Mouse (Mus musculus): ENCODE measurements around the gene Atad2b. TPM values are rescaled to one million over a fixed set of nuclear protein-coding genes. Genes with fewer than 3 reads are reported as not detected.
"Not testable (repeated sequence)": the region's sequence is repeated elsewhere in the genome, so short reads cannot be mapped to it uniquely, and the experiment has no call there.

Atad2b gene
- polyA plus RNA-seq, 1 experiment from 2014 or later = 19.6 TPM

DNA sequence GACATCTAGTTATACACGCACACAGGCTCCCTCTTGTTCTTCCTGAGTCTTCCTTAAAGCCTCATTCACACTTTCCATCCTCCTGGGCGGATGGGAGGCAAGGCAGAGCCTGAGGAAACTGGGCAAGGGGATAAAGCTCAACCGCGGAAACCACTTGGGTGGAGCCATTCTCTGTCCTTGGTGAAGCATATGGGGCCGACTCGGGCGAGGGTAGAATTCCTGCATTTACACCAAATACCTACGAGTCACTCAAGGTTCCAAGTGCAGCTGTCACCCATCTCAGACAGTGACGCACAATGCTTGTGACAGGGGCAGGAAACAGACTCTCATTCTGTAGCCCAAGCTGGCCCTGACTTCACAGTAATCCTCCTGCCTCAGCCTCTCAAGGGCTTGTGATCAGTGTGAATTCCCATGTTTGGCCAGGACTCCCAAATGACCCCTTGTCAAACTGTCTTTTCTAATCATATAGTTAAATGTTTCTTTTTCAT lies 38.8 kb upstream of the Atad2b start:
- no peaks in the 10 kb centered on the region for H3K27me3 ChIP-seq (ENCODE audit: control insufficient read depth, insufficient read depth, low read length)
- no peak overlapping the region for H3K4me3 ChIP-seq (ENCODE audit: low read depth, low read length)
- peaks cover 4% of the 10 kb centered on the region for H3K4me1 ChIP-seq (ENCODE audit: control insufficient read depth, insufficient read depth, low read length)
- no peak overlapping the region for H3K9ac ChIP-seq (ENCODE audit: low read length)
- ATAC-seq (ENCODE audit: insufficient number of reproducible peaks, low FRiP score, low TSS enrichment, low read depth) (no peak), DNase-seq (ENCODE audit: low spot score) (no peak)
- H3K4me2 ChIP-seq (ENCODE audit: low read depth, severe bottlenecking) = no peak overlapping the region
- 79% methylated on average over 9 of the region's 9 CpGs for WGBS
- H3K27ac ChIP-seq (replicated peaks; ENCODE audit: low read depth, low read length) = no peak overlapping the region
- H3K9me3 ChIP-seq (ENCODE audit: control insufficient read depth, low read length) = no peaks in the 10 kb centered on the region
- peaks cover 2% of the 10 kb centered on the region; the same call in 1 of the 2 replicates for H3K36me3 ChIP-seq (ENCODE audit: control insufficient read depth, insufficient read depth, low read length)

DNA sequence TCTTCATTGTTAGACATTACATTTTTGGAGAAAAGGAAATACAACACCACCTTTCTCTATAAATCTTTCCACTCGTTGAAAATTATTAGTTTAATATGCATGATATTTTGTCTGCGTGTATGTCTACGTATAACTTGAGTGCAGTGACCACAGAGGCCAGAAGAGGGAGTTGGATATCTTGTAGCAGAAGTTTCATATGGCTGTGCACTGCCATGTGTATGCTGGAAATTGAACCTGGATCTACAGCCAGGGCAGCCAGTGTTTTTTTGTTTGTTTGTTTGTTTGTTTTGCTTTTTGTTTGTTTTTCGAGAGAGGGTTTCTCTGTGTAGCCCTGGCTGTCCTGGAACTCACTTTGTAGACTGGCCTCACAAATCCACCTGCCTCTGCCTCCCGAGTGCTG lies 38.1 kb upstream of the Atad2b start:
- H3K4me2 ChIP-seq (ENCODE audit: low read depth, severe bottlenecking) = no peak overlapping the region
- no peak for DNase-seq (ENCODE audit: low spot score)
- no peaks in the 10 kb centered on the region for H3K9me3 ChIP-seq (ENCODE audit: control insufficient read depth, low read length)
- H3K4me3 ChIP-seq (ENCODE audit: low read depth, low read length) = no peak overlapping the region
- peaks cover 2% of the 10 kb centered on the region; the same call in 1 of the 2 replicates for H3K36me3 ChIP-seq (ENCODE audit: control insufficient read depth, insufficient read depth, low read length)
- WGBS = 95% methylated on average over 5 of the region's 5 CpGs
- H3K27me3 ChIP-seq (ENCODE audit: control insufficient read depth, insufficient read depth, low read length) = no peaks in the 10 kb centered on the region
- H3K9ac ChIP-seq (ENCODE audit: low read length) = no peak overlapping the region
- peaks cover under 1% of the 10 kb centered on the region; the same call in 1 of the 2 replicates for H3K4me1 ChIP-seq (ENCODE audit: control insufficient read depth, insufficient read depth, low read length)
- no peak for ATAC-seq (ENCODE audit: insufficient number of reproducible peaks, low FRiP score, low TSS enrichment, low read depth)
- no peak overlapping the region for H3K27ac ChIP-seq (replicated peaks; ENCODE audit: low read depth, low read length)

GRCm38 (mm10) chr12:4882086-4882485 lies 35.1 kb upstream of the Atad2b start:
- H3K36me3 ChIP-seq (ENCODE audit: control insufficient read depth, insufficient read depth, low read length) = peaks cover 2% of the 10 kb centered on the region; the same call in 1 of the 2 replicates
- 90% methylated on average over 2 of the region's 2 CpGs for WGBS

GRCm38 (mm10) chr12:4885062-4885461 lies 32.1 kb upstream of the Atad2b start:
- WGBS = 69% methylated on average over 1 of the region's 1 CpGs
- Histone ChIP-seq H3K4me3 (ENCODE audit: low read depth, low read length) (no peak overlapping the region), H3K36me3 (ENCODE audit: control insufficient read depth, insufficient read depth, low read length) (peaks cover 2% of the 10 kb centered on the region; the same call in 1 of the 2 replicates), H3K4me1 (ENCODE audit: control insufficient read depth, insufficient read depth, low read length) (no peaks in the 10 kb centered on the region), H3K9me3 (ENCODE audit: control insufficient read depth, low read length) (no peaks in the 10 kb centered on the region), H3K9ac (ENCODE audit: low read length) (no peak overlapping the region), H3K27ac (replicated peaks; ENCODE audit: low read depth, low read length) (no peak overlapping the region), H3K4me2 (ENCODE audit: low read depth, severe bottlenecking) (no peak overlapping the region), H3K27me3 (ENCODE audit: control insufficient read depth, insufficient read depth, low read length) (no peaks in the 10 kb centered on the region)
- DNase-seq (ENCODE audit: low spot score) (no peak), ATAC-seq (ENCODE audit: insufficient number of reproducible peaks, low FRiP score, low TSS enrichment, low read depth) (no peak)

More at GRCm38 (mm10) chr12:4882086-4882485, 35.1 kb upstream of the Atad2b start:
- no peak overlapping the region for H3K4me3 ChIP-seq (ENCODE audit: low read depth, low read length)
- H3K9me3 ChIP-seq (ENCODE audit: control insufficient read depth, low read length) = no peaks in the 10 kb centered on the region
- no peak overlapping the region for H3K4me2 ChIP-seq (ENCODE audit: low read depth, severe bottlenecking)
- no peak for DNase-seq (ENCODE audit: low spot score)
- no peak overlapping the region for H3K27ac ChIP-seq (replicated peaks; ENCODE audit: low read depth, low read length)
- no peaks in the 10 kb centered on the region for H3K27me3 ChIP-seq (ENCODE audit: control insufficient read depth, insufficient read depth, low read length)
- H3K4me1 ChIP-seq (ENCODE audit: control insufficient read depth, insufficient read depth, low read length) = no peaks in the 10 kb centered on the region
- H3K9ac ChIP-seq (ENCODE audit: low read length) = no peak overlapping the region
- no peak for ATAC-seq (ENCODE audit: insufficient number of reproducible peaks, low FRiP score, low TSS enrichment, low read depth)

DNA sequence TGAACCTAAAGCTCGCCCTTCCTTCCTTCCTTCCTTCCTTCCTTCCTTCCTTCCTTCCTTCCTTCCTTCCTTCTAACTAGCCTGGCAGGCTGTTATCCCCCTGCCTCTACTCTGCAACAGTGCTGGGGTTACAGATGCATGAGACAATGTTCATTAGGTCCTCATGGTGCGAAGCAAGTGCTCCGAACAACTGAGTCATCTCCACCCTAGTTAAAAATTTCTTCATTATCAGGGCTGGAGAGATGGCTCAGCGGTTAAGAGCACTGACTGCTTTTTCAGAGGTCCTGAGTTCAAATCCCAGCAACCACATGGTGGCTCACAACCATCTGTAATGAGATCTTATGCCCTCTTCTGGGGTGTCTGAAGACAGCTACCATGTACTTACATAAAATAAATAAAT lies 30.6 kb upstream of the Atad2b start:
- H3K9ac ChIP-seq (ENCODE audit: low read length); H3K9me3 ChIP-seq (ENCODE audit: control insufficient read depth, low read length); H3K4me1 ChIP-seq (ENCODE audit: control insufficient read depth, insufficient read depth, low read length); H3K27ac ChIP-seq (replicated peaks; ENCODE audit: low read depth, low read length); H3K4me3 ChIP-seq (ENCODE audit: low read depth, low read length); H3K4me2 ChIP-seq (ENCODE audit: low read depth, severe bottlenecking); ATAC-seq (ENCODE audit: insufficient number of reproducible peaks, low FRiP score, low TSS enrichment, low read depth); H3K36me3 ChIP-seq (ENCODE audit: control insufficient read depth, insufficient read depth, low read length); H3K27me3 ChIP-seq (ENCODE audit: control insufficient read depth, insufficient read depth, low read length); DNase-seq (ENCODE audit: low spot score): not testable (repeated sequence)
- 97% methylated on average over 4 of the region's 4 CpGs for WGBS

GRCm38 (mm10) chr12:4888739-4889138 lies 28.4 kb upstream of the Atad2b start:
- H3K9ac ChIP-seq (ENCODE audit: low read length) = no peak overlapping the region
- H3K27me3 ChIP-seq (ENCODE audit: control insufficient read depth, insufficient read depth, low read length) = no peaks in the 10 kb centered on the region
- H3K4me3 ChIP-seq (ENCODE audit: low read depth, low read length) = no peak overlapping the region
- no peaks in the 10 kb centered on the region for H3K4me1 ChIP-seq (ENCODE audit: control insufficient read depth, insufficient read depth, low read length)
- DNase-seq (ENCODE audit: low spot score) (no peak), ATAC-seq (ENCODE audit: insufficient number of reproducible peaks, low FRiP score, low TSS enrichment, low read depth) (no peak)
- peaks cover 2% of the 10 kb centered on the region; the same call in 1 of the 2 replicates for H3K36me3 ChIP-seq (ENCODE audit: control insufficient read depth, insufficient read depth, low read length)
- no peak overlapping the region for H3K4me2 ChIP-seq (ENCODE audit: low read depth, severe bottlenecking)
- H3K9me3 ChIP-seq (ENCODE audit: control insufficient read depth, low read length) = no peaks in the 10 kb centered on the region
- no peak overlapping the region for H3K27ac ChIP-seq (replicated peaks; ENCODE audit: low read depth, low read length)

GRCm38 (mm10) chr12:4889251-4889650 lies 27.9 kb upstream of the Atad2b start:
- H3K4me2 ChIP-seq (ENCODE audit: low read depth, severe bottlenecking) = no peak overlapping the region
- H3K27me3 ChIP-seq (ENCODE audit: control insufficient read depth, insufficient read depth, low read length) = no peaks in the 10 kb centered on the region
- H3K27ac ChIP-seq (replicated peaks; ENCODE audit: low read depth, low read length) = no peak overlapping the region
- H3K9me3 ChIP-seq (ENCODE audit: control insufficient read depth, low read length) = no peaks in the 10 kb centered on the region
- H3K9ac ChIP-seq (ENCODE audit: low read length) = no peak overlapping the region
- no peak overlapping the region for H3K4me3 ChIP-seq (ENCODE audit: low read depth, low read length)
- H3K36me3 ChIP-seq (ENCODE audit: control insufficient read depth, insufficient read depth, low read length) = peaks cover 2% of the 10 kb centered on the region; the same call in 1 of the 2 replicates
- DNase-seq (ENCODE audit: low spot score) (no peak), ATAC-seq (ENCODE audit: insufficient number of reproducible peaks, low FRiP score, low TSS enrichment, low read depth) (no peak)
- no peaks in the 10 kb centered on the region for H3K4me1 ChIP-seq (ENCODE audit: control insufficient read depth, insufficient read depth, low read length)
- 97% methylated on average over 2 of the region's 2 CpGs for WGBS

GRCm38 (mm10) chr12:4889891-4890290 lies 27.3 kb upstream of the Atad2b start:
- ATAC-seq (ENCODE audit: insufficient number of reproducible peaks, low FRiP score, low TSS enrichment, low read depth) = no peak
- DNase-seq (ENCODE audit: low spot score) = no peak
- Histone ChIP-seq H3K4me3 (ENCODE audit: low read depth, low read length) (no peak overlapping the region), H3K9me3 (ENCODE audit: control insufficient read depth, low read length) (no peaks in the 10 kb centered on the region), H3K36me3 (ENCODE audit: control insufficient read depth, insufficient read depth, low read length) (peaks cover 2% of the 10 kb centered on the region; the same call in 1 of the 2 replicates), H3K27ac (replicated peaks; ENCODE audit: low read depth, low read length) (no peak overlapping the region), H3K4me1 (ENCODE audit: control insufficient read depth, insufficient read depth, low read length) (no peaks in the 10 kb centered on the region), H3K27me3 (ENCODE audit: control insufficient read depth, insufficient read depth, low read length) (no peaks in the 10 kb centered on the region), H3K4me2 (ENCODE audit: low read depth, severe bottlenecking) (no peak overlapping the region), H3K9ac (ENCODE audit: low read length) (no peak overlapping the region)
- 95% methylated on average over 1 of the region's 1 CpGs for WGBS

DNA sequence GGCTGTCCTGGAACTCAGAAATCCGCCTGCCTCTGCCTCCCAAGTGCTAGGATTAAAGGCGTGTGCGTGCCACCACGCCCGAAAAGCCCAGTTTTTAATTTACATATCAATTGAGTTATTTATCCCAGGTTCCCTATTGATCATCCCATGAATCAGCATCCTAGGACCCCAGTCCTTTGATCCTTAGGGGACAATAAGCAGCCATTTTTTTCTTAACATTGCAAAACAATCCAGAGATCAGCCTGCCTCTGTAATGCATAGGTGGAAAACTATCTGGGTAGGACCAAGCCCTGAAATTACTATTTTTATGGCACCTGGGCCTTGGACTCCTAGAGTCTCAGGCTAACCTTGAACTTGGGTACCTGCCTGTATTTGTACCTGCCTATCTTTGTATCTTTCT lies 19.1 kb upstream of the Atad2b start:
- no peak overlapping the region for H3K27ac ChIP-seq (replicated peaks; ENCODE audit: low read depth, low read length)
- no peaks in the 10 kb centered on the region; the same call in 1 of the 2 replicates for H3K36me3 ChIP-seq (ENCODE audit: control insufficient read depth, insufficient read depth, low read length)
- WGBS = 91% methylated on average over 5 of the region's 5 CpGs
- H3K27me3 ChIP-seq (ENCODE audit: control insufficient read depth, insufficient read depth, low read length) = no peaks in the 10 kb centered on the region
- no peak overlapping the region for H3K4me2 ChIP-seq (ENCODE audit: low read depth, severe bottlenecking)
- no peaks in the 10 kb centered on the region for H3K4me1 ChIP-seq (ENCODE audit: control insufficient read depth, insufficient read depth, low read length)
- no peak for ATAC-seq (ENCODE audit: insufficient number of reproducible peaks, low FRiP score, low TSS enrichment, low read depth)
- no peak overlapping the region for H3K9ac ChIP-seq (ENCODE audit: low read length)
- DNase-seq (ENCODE audit: low spot score) = no peak
- H3K9me3 ChIP-seq (ENCODE audit: control insufficient read depth, low read length) = no peaks in the 10 kb centered on the region
- no peak overlapping the region for H3K4me3 ChIP-seq (ENCODE audit: low read depth, low read length)
